Mouse (Mus musculus): ENCODE results near the gene Il15. TPM values are rescaled to one million over a fixed set of nuclear protein-coding genes. Genes with fewer than 3 reads are reported as not detected.

The Il15 gene
- total and polyA plus RNA-seq, 2 experiments: 1.7 to 7.0 TPM

DNA sequence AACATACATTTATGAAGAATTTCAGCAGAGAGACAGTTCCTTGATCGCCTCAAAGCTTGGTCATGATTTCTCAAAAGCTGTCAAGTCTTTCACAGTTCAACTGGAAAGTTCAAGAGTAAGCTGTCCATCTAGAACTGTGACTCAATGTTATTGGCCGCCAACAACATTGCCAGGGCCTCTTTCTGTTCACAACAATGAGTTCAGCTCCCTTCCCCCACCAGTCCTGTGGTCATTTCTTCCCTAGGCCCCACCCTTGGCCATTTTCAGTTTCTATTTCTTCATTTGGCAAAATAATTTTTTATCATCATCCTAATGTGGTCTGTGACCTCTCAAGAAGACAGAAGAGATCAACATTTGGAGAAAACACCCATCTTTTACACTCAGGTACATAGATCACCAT is 4.5 kb downstream of the Il15 start:
- no peak overlapping the region for H3K27ac ChIP-seq (replicated peaks; ENCODE audit: insufficient read depth, low read depth, low read length)
- H3K4me3 ChIP-seq (ENCODE audit: insufficient read depth, low read depth, low read length): no peak overlapping the region
- H3K4me1 ChIP-seq (ENCODE audit: control insufficient read depth, insufficient read depth, low read length): peaks cover 2% of the 10 kb centered on the region; the same call in 1 of the 2 replicates
- no peaks in the 10 kb centered on the region for H3K27me3 ChIP-seq (ENCODE audit: control insufficient read depth, insufficient read depth, low read length)
- no peaks in the 10 kb centered on the region for H3K79me2 ChIP-seq (ENCODE audit: control insufficient read depth, insufficient read depth, low read length)
- no peaks in the 10 kb centered on the region for H3K36me3 ChIP-seq (ENCODE audit: control insufficient read depth, insufficient read depth, low read length)
- peak; percentile 33 for DNase-seq (ENCODE audit: extremely low read depth, low read depth, low spot score)
- H3K9ac ChIP-seq (ENCODE audit: low read depth, low read length): no peak overlapping the region
- no peak for TF ChIP-seq POLR2A (IDR thresholded peaks at IDR 0.05; ENCODE audit: extremely low read depth, insufficient read depth, low read length)
- no peak for TF ChIP-seq CTCF (IDR thresholded peaks at IDR 0.05; ENCODE audit: low read depth, low read length)
- WGBS: 90% methylated on average over 2 of the region's 2 CpGs

GRCm38 (mm10) chr8:82391258-82391657 is 11.8 kb downstream of the Il15 start:
- DNase-seq (ENCODE audit: extremely low read depth, low read depth, low spot score): no peak
- Histone ChIP-seq H3K27ac (replicated peaks; ENCODE audit: insufficient read depth, low read depth, low read length) (no peak overlapping the region), H3K9ac (ENCODE audit: low read depth, low read length) (no peak overlapping the region), H3K4me3 (ENCODE audit: insufficient read depth, low read depth, low read length) (no peak overlapping the region), H3K27me3 (ENCODE audit: control insufficient read depth, insufficient read depth, low read length) (no peaks in the 10 kb centered on the region), H3K36me3 (ENCODE audit: control insufficient read depth, insufficient read depth, low read length) (no peaks in the 10 kb centered on the region), H3K4me1 (ENCODE audit: control insufficient read depth, insufficient read depth, low read length) (peaks cover 3% of the 10 kb centered on the region; the same call in 1 of the 2 replicates), H3K79me2 (ENCODE audit: control insufficient read depth, insufficient read depth, low read length) (no peaks in the 10 kb centered on the region; the same call in 1 of the 2 replicates)
- TF ChIP-seq CTCF (IDR thresholded peaks at IDR 0.05; ENCODE audit: low read depth, low read length) (no peak), POLR2A (IDR thresholded peaks at IDR 0.05; ENCODE audit: extremely low read depth, insufficient read depth, low read length) (no peak)

- Histone ChIP-seq H3K27me3 (ENCODE audit: control insufficient read depth, insufficient read depth, low read length) (no peaks in the 10 kb centered on the region), H3K27ac (replicated peaks; ENCODE audit: insufficient read depth, low read depth, low read length) (no peak overlapping the region), H3K9ac (ENCODE audit: low read depth, low read length) (no peak overlapping the region), H3K4me3 (ENCODE audit: insufficient read depth, low read depth, low read length) (no peak overlapping the region), H3K4me1 (ENCODE audit: control insufficient read depth, insufficient read depth, low read length) (peaks cover 5% of the 10 kb centered on the region; the same call in 1 of the 2 replicates), H3K36me3 (ENCODE audit: control insufficient read depth, insufficient read depth, low read length) (no peaks in the 10 kb centered on the region), H3K79me2 (ENCODE audit: control insufficient read depth, insufficient read depth, low read length) (no peaks in the 10 kb centered on the region; the same call in 1 of the 2 replicates)
- 93% methylated on average over 1 of the region's 1 CpGs for WGBS
- TF ChIP-seq POLR2A (IDR thresholded peaks at IDR 0.05; ENCODE audit: extremely low read depth, insufficient read depth, low read length): no peak
- TF ChIP-seq CTCF (IDR thresholded peaks at IDR 0.05; ENCODE audit: low read depth, low read length): no peak
- no peak for DNase-seq (ENCODE audit: extremely low read depth, low read depth, low spot score)
Observed at GRCm38 (mm10) chr8:82388356-82388902, 14.6 kb downstream of the Il15 start.

DNA sequence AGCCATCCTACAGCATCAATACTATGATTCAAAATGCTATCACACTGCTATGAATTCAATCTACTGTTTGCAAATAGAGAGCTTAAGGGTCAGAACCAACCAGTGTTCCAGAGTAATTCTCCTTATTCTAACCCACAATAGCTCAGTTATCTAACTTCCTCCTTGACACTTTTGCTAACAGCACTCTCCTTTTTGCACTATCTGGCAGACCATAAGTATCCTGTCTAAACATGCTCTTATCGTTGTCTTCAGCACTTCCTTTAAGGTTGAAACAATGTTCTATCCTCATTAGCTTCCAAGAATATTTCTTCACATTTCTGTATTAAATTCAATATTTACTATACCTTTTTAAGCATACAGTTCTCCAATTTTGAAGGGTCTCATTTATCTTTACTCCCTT is 15.4 kb downstream of the Il15 start:
- Histone ChIP-seq H3K9ac (ENCODE audit: low read depth, low read length) (no peak overlapping the region), H3K4me1 (ENCODE audit: control insufficient read depth, insufficient read depth, low read length) (peaks cover 5% of the 10 kb centered on the region; the same call in 1 of the 2 replicates), H3K27me3 (ENCODE audit: control insufficient read depth, insufficient read depth, low read length) (no peaks in the 10 kb centered on the region), H3K27ac (replicated peaks; ENCODE audit: insufficient read depth, low read depth, low read length) (no peak overlapping the region), H3K79me2 (ENCODE audit: control insufficient read depth, insufficient read depth, low read length) (no peaks in the 10 kb centered on the region; the same call in 1 of the 2 replicates), H3K4me3 (ENCODE audit: insufficient read depth, low read depth, low read length) (no peak overlapping the region), H3K36me3 (ENCODE audit: control insufficient read depth, insufficient read depth, low read length) (no peaks in the 10 kb centered on the region)
- WGBS: 73% methylated on average over 1 of the region's 1 CpGs
- no peak for DNase-seq (ENCODE audit: extremely low read depth, low read depth, low spot score)
- no peak for TF ChIP-seq POLR2A (IDR thresholded peaks at IDR 0.05; ENCODE audit: extremely low read depth, insufficient read depth, low read length)
- TF ChIP-seq CTCF (IDR thresholded peaks at IDR 0.05; ENCODE audit: low read depth, low read length): no peak

- Histone ChIP-seq H3K27me3 (ENCODE audit: control insufficient read depth, insufficient read depth, low read length) (no peaks in the 10 kb centered on the region), H3K9ac (ENCODE audit: low read depth, low read length) (no peak overlapping the region)
Observed at GRCm38 (mm10) chr8:82385867-82386266, 17.2 kb downstream of the Il15 start.

More at GRCm38 (mm10) chr8:82385867-82386266, 17.2 kb downstream of the Il15 start:
- no peak overlapping the region for H3K27ac ChIP-seq (replicated peaks; ENCODE audit: insufficient read depth, low read depth, low read length)
- H3K4me1 ChIP-seq (ENCODE audit: control insufficient read depth, insufficient read depth, low read length): peaks cover 5% of the 10 kb centered on the region; the same call in 1 of the 2 replicates
- no peak for DNase-seq (ENCODE audit: extremely low read depth, low read depth, low spot score)
- TF ChIP-seq CTCF (IDR thresholded peaks at IDR 0.05; ENCODE audit: low read depth, low read length) (no peak), POLR2A (IDR thresholded peaks at IDR 0.05; ENCODE audit: extremely low read depth, insufficient read depth, low read length) (no peak)
- H3K36me3 ChIP-seq (ENCODE audit: control insufficient read depth, insufficient read depth, low read length): no peaks in the 10 kb centered on the region
- no peak overlapping the region for H3K4me3 ChIP-seq (ENCODE audit: insufficient read depth, low read depth, low read length)
- H3K79me2 ChIP-seq (ENCODE audit: control insufficient read depth, insufficient read depth, low read length): no peaks in the 10 kb centered on the region; the same call in 1 of the 2 replicates
